Mouse (Mus musculus) cerebellum, adult (tissue): Measurements from ENCODE around the gene Dnhd1.
"Not testable (repeated sequence)": the region's sequence is repeated elsewhere in the genome, so short reads cannot be mapped to it uniquely, and the experiment has no call there.

Experiments used
- ATAC-seq: cut with Nextera tagmentation; 2 replicates; pipeline ENCODE4 v1.9.2; 2017; ENCODE audit warnings: mild to moderate bottlenecking, moderate library complexity, mixed read lengths; ENCODE audit not compliant: insufficient number of reproducible peaks, low FRiP score, low TSS enrichment

Dnhd1 gene

GRCm38 (mm10) chr7:105639756-105640155, 10.9 kb upstream of the Dnhd1 start, which contains the start of gene Timm10b:
Gene Timm10b, plus strand, starts transcription at chr7:105640056.
- ATAC-seq, result peak; percentile 24; the same call in 1 of the 2 replicates

- ATAC-seq, result peak; percentile 94
These were observed 10.3 kb upstream of the Dnhd1 start, which contains the start of the genes Arfip2 and Gm45799 for GRCm38 (mm10) chr7:105640233-105640893. Gene Arfip2, minus strand, starts transcription at chr7:105640416. Gene Gm45799, plus strand, starts transcription at chr7:105640552.

- ATAC-seq, result no peak
These were observed 9.8 kb upstream of the Dnhd1 start for GRCm38 (mm10) chr7:105640894-105641255.

GRCm38 (mm10) chr7:105641936-105642335, 8.7 kb upstream of the Dnhd1 start:
- ATAC-seq, result no peak

GRCm38 (mm10) chr7:105685541-105686197, 35.0 kb downstream of the Dnhd1 start:
- no peak for ATAC-seq

- ATAC-seq, result no peak
These were observed 40.2 kb downstream of the Dnhd1 start for GRCm38 (mm10) chr7:105690875-105691274.

GRCm38 (mm10) chr7:105703184-105703583, 52.6 kb downstream of the Dnhd1 start:
- peak; percentile 40; the same call in 1 of the 2 replicates for ATAC-seq

GRCm38 (mm10) chr7:105703816-105704215, 53.2 kb downstream of the Dnhd1 start:
- ATAC-seq, result no peak; the same call in 1 of the 2 replicates

- no peak for ATAC-seq
These were observed 58.1 kb downstream of the Dnhd1 start for GRCm38 (mm10) chr7:105708733-105709132.

GRCm38 (mm10) chr7:105715366-105715765, 64.7 kb downstream of the Dnhd1 start:
- no peak for ATAC-seq

- no peak for ATAC-seq
These were observed 71.3 kb downstream of the Dnhd1 start for GRCm38 (mm10) chr7:105721916-105722315.

GRCm38 (mm10) chr7:105726144-105726979, 75.7 kb downstream of the Dnhd1 start:
- ATAC-seq, result peak; percentile 91

- no peak for ATAC-seq
These were observed 76.3 kb downstream of the Dnhd1 start for GRCm38 (mm10) chr7:105726980-105727325.

- ATAC-seq, result no peak
These were observed 78.2 kb downstream of the Dnhd1 start for GRCm38 (mm10) chr7:105728701-105729428.

GRCm38 (mm10) chr7:105733836-105734235, 83.2 kb downstream of the Dnhd1 start:
- no peak for ATAC-seq

- ATAC-seq, result no peak
These were observed 84.2 kb downstream of the Dnhd1 start for GRCm38 (mm10) chr7:105734826-105735225.

- not testable (repeated sequence) for ATAC-seq
These were observed 84.8 kb downstream of the Dnhd1 start for GRCm38 (mm10) chr7:105735464-105735863.

- peak; percentile 97 for ATAC-seq
These were observed 85.8 kb downstream of the Dnhd1 start, which contains the start of gene Ilk for GRCm38 (mm10) chr7:105736264-105736901. Gene Ilk, plus strand, starts transcription at chr7:105736592.

GRCm38 (mm10) chr7:105736911-105737521, 86.4 kb downstream of the Dnhd1 start, which contains the start of gene Rrp8:
Gene Rrp8, minus strand, starts transcription at chr7:105737385.
- ATAC-seq, result no peak
